Mouse (Mus musculus): ENCODE data around the gene Ccdc97. TPM values are rescaled to one million over a fixed set of nuclear protein-coding genes. Genes with fewer than 3 reads are reported as not detected.
A peak's percentile ranks its signal among the peaks of the same experiment; 100 is the strongest.

The Ccdc97 gene
- polyA plus RNA-seq, 2 experiments: 28.4 to 64.5 TPM

GRCm38 (mm10) chr7:25676085-25676781 lies 42.7 kb downstream of the Ccdc97 start:
- peaks cover 25% of the 10 kb centered on the region for H3K27me3 ChIP-seq (ENCODE audit: control insufficient read depth, insufficient read depth, low read length)
- no peak overlapping the region for H3K4me2 ChIP-seq (replicated peaks; ENCODE audit: low read depth, low read length, severe bottlenecking)
- no peaks in the 10 kb centered on the region for H3K9me3 ChIP-seq (ENCODE audit: control insufficient read depth, low read length)
- no peaks in the 10 kb centered on the region for H3K36me3 ChIP-seq (ENCODE audit: control insufficient read depth, insufficient read depth, low read length)
- 54% methylated on average over 15 of the region's 15 CpGs for WGBS
- no peak overlapping the region for H3K9ac ChIP-seq (ENCODE audit: low read depth, low read length, severe bottlenecking)
- no peak for TF ChIP-seq POLR2A (IDR thresholded peaks at IDR 0.05; ENCODE audit: borderline replicate concordance, extremely low read depth, insufficient read depth, insufficient read length)
- H3K4me3 ChIP-seq (replicated peaks; ENCODE audit: low read length): no peak overlapping the region
- DNase-seq (ENCODE audit: low spot score) (peak; percentile 38), ATAC-seq (ENCODE audit: low FRiP score, low read depth) (no peak)
- peaks cover 11% of the 10 kb centered on the region; the same call in 1 of the 2 replicates for H3K4me1 ChIP-seq (ENCODE audit: control insufficient read depth, insufficient read depth, low read length)
- no peak overlapping the region for H3K27ac ChIP-seq (replicated peaks; ENCODE audit: low read depth, low read length)

GRCm38 (mm10) chr7:25675405-25675804 lies 43.5 kb downstream of the Ccdc97 start:
- H3K9me3 ChIP-seq (ENCODE audit: control insufficient read depth, low read length): no peaks in the 10 kb centered on the region
- H3K4me2 ChIP-seq (replicated peaks; ENCODE audit: low read depth, low read length, severe bottlenecking): peak overlapping the region; percentile 58; the same call in 1 of the 2 replicates
- H3K27ac ChIP-seq (replicated peaks; ENCODE audit: low read depth, low read length): no peak overlapping the region
- no peak for DNase-seq (ENCODE audit: low spot score)
- WGBS: 47% methylated on average over 6 of the region's 6 CpGs
- no peak for TF ChIP-seq POLR2A (IDR thresholded peaks at IDR 0.05; ENCODE audit: borderline replicate concordance, extremely low read depth, insufficient read depth, insufficient read length)
- H3K4me3 ChIP-seq (replicated peaks; ENCODE audit: low read length): no peak overlapping the region
- peaks cover 8% of the 10 kb centered on the region; the same call in 1 of the 2 replicates for H3K4me1 ChIP-seq (ENCODE audit: control insufficient read depth, insufficient read depth, low read length)
- ATAC-seq (ENCODE audit: low FRiP score, low read depth): no peak
- H3K27me3 ChIP-seq (ENCODE audit: control insufficient read depth, insufficient read depth, low read length): peaks cover 25% of the 10 kb centered on the region
- H3K9ac ChIP-seq (ENCODE audit: low read depth, low read length, severe bottlenecking): no peak overlapping the region
- H3K36me3 ChIP-seq (ENCODE audit: control insufficient read depth, insufficient read depth, low read length): no peaks in the 10 kb centered on the region

GRCm38 (mm10) chr7:25674719-25675300 lies 44.1 kb downstream of the Ccdc97 start, which contains the start of gene Tmem91:
TSS of gene Tmem91 (minus strand) at chr7:25675166.
- TF ChIP-seq POLR2A (IDR thresholded peaks at IDR 0.05; ENCODE audit: borderline replicate concordance, extremely low read depth, insufficient read depth, insufficient read length): no peak
- peak within 1 kb of the TSS; percentile 58 for H3K4me2 ChIP-seq (replicated peaks; ENCODE audit: low read depth, low read length, severe bottlenecking)
- peak within 1 kb of the TSS; percentile 29 for H3K4me3 ChIP-seq (replicated peaks; ENCODE audit: low read length)
- no peaks in the 10 kb centered on the region for H3K36me3 ChIP-seq (ENCODE audit: control insufficient read depth, insufficient read depth, low read length)
- DNase-seq (ENCODE audit: low spot score): no peak
- H3K27me3 ChIP-seq (ENCODE audit: control insufficient read depth, insufficient read depth, low read length): peaks cover 25% of the 10 kb centered on the region
- H3K4me1 ChIP-seq (ENCODE audit: control insufficient read depth, insufficient read depth, low read length): peaks cover 3% of the 10 kb centered on the region; the same call in 1 of the 2 replicates
- no peak for ATAC-seq (ENCODE audit: low FRiP score, low read depth)
- WGBS: 3% methylated on average over 29 of the region's 29 CpGs
- peak within 1 kb of the TSS; percentile 51 for H3K9ac ChIP-seq (ENCODE audit: low read depth, low read length, severe bottlenecking)
- H3K27ac ChIP-seq (replicated peaks; ENCODE audit: low read depth, low read length): no peak within 1 kb of the TSS
- H3K9me3 ChIP-seq (ENCODE audit: control insufficient read depth, low read length): no peaks in the 10 kb centered on the region

- Histone ChIP-seq H3K4me3 (replicated peaks; ENCODE audit: low read length) (peak overlapping the region; percentile 29; the same call in 1 of the 2 replicates), H3K27me3 (ENCODE audit: control insufficient read depth, insufficient read depth, low read length) (peaks cover 25% of the 10 kb centered on the region), H3K36me3 (ENCODE audit: control insufficient read depth, insufficient read depth, low read length) (0 out of 2 replicates have a peak, but pooled peaks cover 1% of the 10 kb centered on the region), H3K9ac (ENCODE audit: low read depth, low read length, severe bottlenecking) (peak overlapping the region; percentile 51; the same call in 1 of the 2 replicates), H3K9me3 (ENCODE audit: control insufficient read depth, low read length) (no peaks in the 10 kb centered on the region), H3K4me2 (replicated peaks; ENCODE audit: low read depth, low read length, severe bottlenecking) (peak overlapping the region; percentile 58), H3K4me1 (ENCODE audit: control insufficient read depth, insufficient read depth, low read length) (peaks cover 3% of the 10 kb centered on the region; the same call in 1 of the 2 replicates), H3K27ac (replicated peaks; ENCODE audit: low read depth, low read length) (no peak overlapping the region)
- ATAC-seq (ENCODE audit: low FRiP score, low read depth) (no peak), DNase-seq (ENCODE audit: low spot score) (no peak)
- no peak for TF ChIP-seq POLR2A (IDR thresholded peaks at IDR 0.05; ENCODE audit: borderline replicate concordance, extremely low read depth, insufficient read depth, insufficient read length)
- 25% methylated on average over 9 of the region's 9 CpGs for WGBS
Measured at GRCm38 (mm10) chr7:25674297-25674696, 44.6 kb downstream of the Ccdc97 start.

- Histone ChIP-seq H3K9ac (ENCODE audit: low read depth, low read length, severe bottlenecking) (no peak overlapping the region), H3K27me3 (ENCODE audit: control insufficient read depth, insufficient read depth, low read length) (peaks cover 25% of the 10 kb centered on the region), H3K36me3 (ENCODE audit: control insufficient read depth, insufficient read depth, low read length) (peaks cover 18% of the 10 kb centered on the region), H3K4me2 (replicated peaks; ENCODE audit: low read depth, low read length, severe bottlenecking) (no peak overlapping the region), H3K4me1 (ENCODE audit: control insufficient read depth, insufficient read depth, low read length) (peaks cover 3% of the 10 kb centered on the region; the same call in 1 of the 2 replicates), H3K27ac (replicated peaks; ENCODE audit: low read depth, low read length) (no peak overlapping the region), H3K9me3 (ENCODE audit: control insufficient read depth, low read length) (no peaks in the 10 kb centered on the region), H3K4me3 (replicated peaks; ENCODE audit: low read length) (no peak overlapping the region)
- DNase-seq (ENCODE audit: low spot score): no peak
- no peak for ATAC-seq (ENCODE audit: low FRiP score, low read depth)
- WGBS: 53% methylated on average over 4 of the region's 4 CpGs
- no peak for TF ChIP-seq POLR2A (IDR thresholded peaks at IDR 0.05; ENCODE audit: borderline replicate concordance, extremely low read depth, insufficient read depth, insufficient read length)
Measured at GRCm38 (mm10) chr7:25672442-25672841, 46.4 kb downstream of the Ccdc97 start.

Data from limb, embryonic 14.5 days (tissue).